Mouse (Mus musculus): Measurements from ENCODE around the gene Ssbp1. TPM values are rescaled to one million over a fixed set of nuclear protein-coding genes. Genes with fewer than 3 reads are reported as not detected.
A peak's percentile ranks its signal among the peaks of the same experiment; 100 is the strongest.

Gene Ssbp1
- 59.9 and 69.5 TPM in 2 replicates for polyA plus RNA-seq (2012; rRNA removed)

- DNase-seq (ENCODE audit: low spot score) = peak; percentile 80
These were observed at the start of gene Ssbp1 for GRCm38 (mm10) chr6:40470916-40471719. Ssbp1 (plus strand) TSS chr6:40471352.

GRCm38 (mm10) chr6:40423013-40423412, 48.1 kb upstream of the Ssbp1 start:
- no peak for DNase-seq (ENCODE audit: low spot score)

DNA sequence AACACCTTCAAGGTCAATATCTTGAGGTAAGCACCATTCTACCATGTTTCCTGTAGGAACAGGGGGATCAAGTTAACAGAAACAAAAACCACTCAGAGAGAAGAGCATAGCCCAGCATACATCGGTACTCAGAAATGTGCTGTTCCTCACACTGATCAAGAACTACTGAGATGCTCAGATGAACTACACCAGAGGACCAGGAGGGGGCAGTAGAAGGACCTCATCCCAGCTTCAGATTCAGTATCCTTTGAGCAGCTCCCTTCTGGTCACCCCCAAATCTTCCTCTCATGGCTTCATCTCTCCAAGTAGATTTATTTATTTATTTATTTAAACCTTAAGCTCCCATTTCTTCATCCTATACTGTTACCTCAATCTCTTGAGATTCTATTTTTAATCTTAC, 47.4 kb upstream of the Ssbp1 start:
- DNase-seq (ENCODE audit: low spot score) = no peak

DNA sequence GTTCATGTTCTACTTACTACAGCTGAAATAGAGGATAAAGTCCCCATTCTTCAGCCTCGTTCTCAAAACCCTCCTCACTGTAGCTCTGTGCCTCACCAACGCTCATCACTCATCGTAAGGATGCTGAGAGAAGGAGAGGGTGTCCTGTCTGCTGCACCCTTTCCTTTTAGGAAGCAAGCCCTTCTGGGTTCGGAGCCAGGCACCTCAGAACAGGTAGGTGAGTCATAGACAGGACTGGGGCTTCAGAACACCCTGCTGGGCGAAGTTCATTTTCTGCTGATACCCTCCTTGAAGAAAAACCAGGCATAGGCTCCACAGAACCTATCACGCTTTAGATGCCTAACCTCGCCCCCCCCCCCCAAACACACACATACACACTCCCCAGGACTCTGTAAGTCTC, 43.7 kb upstream of the Ssbp1 start:
- no peak for DNase-seq (ENCODE audit: low spot score)

DNA sequence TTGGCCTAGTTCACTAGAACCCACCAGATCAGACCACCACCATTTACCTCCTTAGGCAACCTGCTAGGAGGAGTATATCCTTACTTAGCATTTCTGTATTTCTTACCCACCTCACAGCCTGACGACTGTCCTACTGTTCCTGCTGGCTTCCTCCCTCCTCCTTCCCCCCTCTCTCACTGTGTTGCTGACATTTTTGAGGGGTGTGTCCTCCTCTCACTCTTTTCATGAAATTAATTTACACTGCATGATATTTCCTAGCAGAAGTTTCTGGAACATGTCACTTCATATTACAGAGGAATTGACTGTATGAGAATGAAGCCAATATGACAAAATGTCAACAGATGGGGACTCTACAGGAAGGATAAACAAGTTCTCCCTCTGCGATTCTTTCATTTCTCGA, 42.5 kb upstream of the Ssbp1 start:
- DNase-seq (ENCODE audit: low spot score) = no peak

DNA sequence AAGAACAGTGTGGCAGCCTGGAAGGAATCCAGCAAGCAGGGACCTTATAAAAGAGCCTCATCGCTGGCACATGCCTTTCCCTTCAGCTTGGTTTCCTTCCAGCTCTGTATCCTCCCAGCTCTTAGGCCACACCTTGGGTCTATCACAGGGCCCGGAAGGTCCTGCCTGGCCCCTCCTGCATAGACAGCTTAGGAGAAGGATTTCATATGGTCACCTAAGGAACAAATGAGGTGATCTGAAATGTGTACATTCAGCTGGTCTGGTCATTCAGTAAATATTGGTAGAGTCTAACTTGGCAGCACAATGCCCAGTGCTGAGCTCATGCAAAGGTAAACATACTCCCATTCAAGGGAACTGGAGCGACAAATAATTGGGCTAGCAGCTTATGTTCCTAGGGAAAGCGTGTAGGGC, 41.6 kb upstream of the Ssbp1 start:
- no peak for DNase-seq (ENCODE audit: low spot score)

- DNase-seq (ENCODE audit: low spot score) = no peak
These were observed 40.9 kb upstream of the Ssbp1 start for GRCm38 (mm10) chr6:40430251-40430650.

- DNase-seq (ENCODE audit: low spot score) = no peak
These were observed 40.3 kb upstream of the Ssbp1 start for GRCm38 (mm10) chr6:40430878-40431277.

- DNase-seq (ENCODE audit: low spot score) = no peak
These were observed 39.8 kb upstream of the Ssbp1 start for GRCm38 (mm10) chr6:40431356-40431755.

GRCm38 (mm10) chr6:40431812-40432211, 39.3 kb upstream of the Ssbp1 start:
- no peak for DNase-seq (ENCODE audit: low spot score)

- no peak for DNase-seq (ENCODE audit: low spot score)
These were observed 38.5 kb upstream of the Ssbp1 start for GRCm38 (mm10) chr6:40432346-40433275.

GRCm38 (mm10) chr6:40434697-40435096, 36.5 kb upstream of the Ssbp1 start:
- no peak for DNase-seq (ENCODE audit: low spot score)

DNA sequence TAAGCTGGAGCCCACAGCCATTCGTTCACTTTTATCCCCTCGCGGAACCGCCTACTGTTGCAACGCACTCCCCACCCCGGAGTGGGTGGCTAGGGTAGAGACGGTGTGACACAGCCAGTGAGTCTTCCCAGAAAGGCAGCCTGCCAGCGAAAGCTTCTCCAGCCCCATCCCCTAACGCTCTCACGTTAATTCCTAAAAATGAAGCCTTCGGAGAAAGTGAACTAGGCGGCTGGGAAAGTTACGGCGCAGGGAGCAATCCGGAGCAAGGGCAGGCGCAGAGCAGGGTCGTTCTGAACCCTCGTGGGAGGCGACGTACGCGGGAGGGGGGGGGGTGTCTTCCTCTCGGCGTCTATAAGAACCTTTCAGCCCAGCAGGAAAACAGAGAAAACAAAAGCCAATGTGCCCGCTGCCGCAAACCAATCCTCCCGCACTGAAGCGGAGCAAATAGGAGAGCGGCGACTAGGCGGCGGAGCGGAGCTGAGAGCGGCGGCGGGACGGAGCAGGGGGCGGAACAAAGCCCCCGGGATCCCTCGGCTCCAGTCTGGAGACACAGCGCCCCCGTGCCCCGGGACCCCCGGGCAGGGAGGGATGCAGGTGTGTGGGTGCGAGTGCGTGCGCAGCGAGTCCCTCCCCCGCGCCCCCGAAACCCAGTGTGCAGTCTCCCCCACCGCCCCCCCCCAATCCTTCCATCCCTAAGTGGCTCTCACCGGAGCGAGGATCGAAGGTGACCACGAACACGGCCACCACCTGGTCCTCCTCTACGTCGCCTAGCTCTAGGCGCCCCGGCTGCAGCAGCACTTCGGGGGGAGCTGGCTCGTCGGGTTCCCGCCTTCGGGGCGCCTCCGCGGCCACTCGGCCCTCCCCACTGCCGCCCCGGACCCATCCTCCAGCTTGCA, 35.8 kb upstream of the Ssbp1 start:
- DNase-seq (ENCODE audit: low spot score) = peak; percentile 23

- DNase-seq (ENCODE audit: low spot score) = peak; percentile 80
These were observed 35.1 kb upstream of the Ssbp1 start, which contains the start of gene E330009J07Rik for GRCm38 (mm10) chr6:40436047-40436483. E330009J07Rik (minus strand) TSS chr6:40436135.

DNA sequence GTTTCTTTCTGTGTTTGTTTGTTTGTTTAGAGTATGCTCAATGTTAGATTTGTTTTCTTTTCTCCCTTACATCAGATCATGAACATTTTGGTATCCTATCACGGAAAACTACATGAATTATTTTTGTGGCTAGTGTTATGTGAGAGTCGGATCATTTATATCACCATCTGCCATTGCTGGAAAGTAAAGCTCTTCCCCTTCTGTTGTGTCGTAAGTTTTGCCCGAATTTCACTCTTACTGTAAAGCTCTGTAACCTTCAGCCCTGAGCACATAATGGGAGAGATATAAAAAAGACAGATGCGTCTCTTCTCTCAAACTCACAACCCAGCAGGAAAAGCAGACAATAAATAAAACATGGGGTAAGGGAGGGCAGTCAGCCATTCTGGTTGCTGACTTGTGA, 32.2 kb upstream of the Ssbp1 start, which contains the start of gene Wee2:
TSS of gene Wee2 (plus strand) at position 153 of the 400 bp plus-strand sequence.
- DNase-seq (ENCODE audit: low spot score) = no peak

DNA sequence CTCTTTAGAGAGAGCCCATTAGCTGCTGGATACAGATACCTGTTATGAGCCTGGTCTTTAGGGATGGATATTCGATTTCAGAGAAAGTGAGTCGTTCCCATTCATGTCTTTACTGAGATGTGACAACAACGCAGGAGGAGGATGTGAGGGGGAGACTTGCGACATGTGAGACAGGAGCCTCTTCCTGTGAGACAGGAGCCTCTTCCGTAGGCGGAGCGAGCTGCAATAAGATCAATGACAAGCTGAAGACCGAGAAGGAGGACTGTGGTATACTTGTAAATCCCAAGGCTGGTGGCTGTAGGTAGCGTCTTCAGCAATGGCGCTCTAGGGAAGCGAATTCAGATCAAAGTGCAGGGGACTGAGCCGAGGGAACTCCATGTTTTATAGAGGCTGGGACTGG, 31.4 kb upstream of the Ssbp1 start:
- no peak for DNase-seq (ENCODE audit: low spot score)

DNA sequence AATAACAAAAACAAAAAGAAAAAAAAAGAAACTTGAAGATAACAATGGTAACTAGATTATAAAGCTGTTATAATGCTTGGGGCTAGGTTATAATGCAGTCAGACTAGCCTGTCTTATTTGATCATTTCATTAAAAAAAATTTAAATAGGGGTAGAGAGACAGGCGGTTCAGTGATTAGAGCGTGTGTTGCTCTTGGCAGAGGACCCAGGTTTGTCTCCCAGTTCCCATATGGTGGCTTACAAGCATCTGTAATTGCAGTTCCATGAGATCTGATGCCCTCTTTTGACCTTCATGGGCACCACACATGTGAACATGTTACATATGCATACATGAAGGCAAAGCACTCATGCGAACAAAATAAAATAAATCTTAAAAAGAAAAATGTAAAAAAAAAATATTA, 29.9 kb upstream of the Ssbp1 start:
- DNase-seq (ENCODE audit: low spot score) = no peak

- DNase-seq (ENCODE audit: low spot score) = no peak
These were observed 29.4 kb upstream of the Ssbp1 start for GRCm38 (mm10) chr6:40441755-40442154.

DNA sequence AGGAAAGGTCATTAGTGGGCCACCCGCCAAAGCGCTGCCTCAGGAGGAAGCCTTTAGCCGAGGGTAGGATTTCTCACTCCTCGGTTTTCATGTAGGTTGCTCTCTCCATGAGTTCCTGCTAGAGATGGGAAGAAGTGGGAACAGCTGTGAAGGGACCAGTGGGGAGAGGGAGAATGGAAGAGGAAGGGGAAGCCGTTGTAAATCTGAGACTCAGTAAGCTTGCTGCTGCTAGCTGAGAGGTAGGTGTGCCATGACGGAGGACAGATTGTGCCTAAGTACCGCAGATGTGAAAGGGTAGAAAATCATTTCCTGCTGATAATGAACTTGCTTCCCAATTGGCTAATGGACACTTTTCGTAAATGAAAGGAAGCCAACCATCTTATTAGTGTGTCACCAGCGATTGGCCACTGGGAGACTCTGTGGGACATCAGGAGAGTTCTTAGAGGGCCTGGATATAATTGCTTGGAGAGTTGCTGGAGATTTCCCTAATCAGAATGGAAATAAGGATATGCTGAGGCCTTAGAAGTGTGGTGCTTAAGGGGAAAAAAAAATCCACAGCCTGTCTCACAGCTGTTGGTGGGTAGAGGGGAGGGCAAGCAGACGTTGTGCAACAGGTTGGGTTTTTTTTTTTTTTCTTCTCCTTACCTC, 27.7 kb upstream of the Ssbp1 start:
- no peak for DNase-seq (ENCODE audit: low spot score)

DNA sequence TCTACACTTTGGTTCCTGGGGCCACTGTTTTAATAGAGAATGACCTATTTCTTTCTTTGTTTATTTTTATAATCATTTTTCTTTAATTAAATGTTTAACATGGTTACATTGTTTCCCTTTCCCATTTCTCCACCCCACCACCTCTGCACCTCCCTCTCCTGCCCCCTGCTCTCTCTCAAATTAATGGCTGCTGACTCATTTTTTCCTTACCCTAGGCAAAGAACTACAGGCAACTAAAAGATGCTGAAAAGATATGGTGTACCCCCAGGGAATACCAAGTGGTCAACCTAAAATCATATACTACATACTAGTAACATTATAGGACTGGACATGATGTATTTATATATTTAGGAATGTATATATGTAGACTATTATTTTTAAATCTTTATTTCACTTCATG, 22.5 kb upstream of the Ssbp1 start:
- DNase-seq (ENCODE audit: low spot score) = no peak

Measured in urinary bladder, adult 2 months (tissue).